Mouse (Mus musculus) embryonic facial prominence, embryonic 11.5 days (tissue): ENCODE data around the gene Nhsl1. TPM values are rescaled to one million over a fixed set of nuclear protein-coding genes. Genes with fewer than 3 reads are reported as not detected.

ENCODE experiments used
- ATAC-seq: fragments of 200-750 bp; cut with Nextera tagmentation; replicated peaks from 2 replicates; pipeline ENCODE4 v1.8.0; 2017; ENCODE audit warnings: low read depth; ENCODE audit not compliant: insufficient number of reproducible peaks, low FRiP score, low TSS enrichment
- DNase-seq: peaks from one replicate; pipeline ENCODE4 v3.0.0-alpha.2; 2015; ENCODE audit warnings: low spot score
- H3K27ac ChIP-seq: fragments of 300-500 bp; sonication (generic); replicated peaks from 2 replicates; pipeline ENCODE4 v1.5.1; 2014; ENCODE audit warnings: mild to moderate bottlenecking, low read depth, low read length, control low read depth
- H3K27me3 ChIP-seq: fragments of 300-500 bp; sonication (generic); 2 replicates; pipeline ENCODE4 v1.6.1; 2014; ENCODE audit warnings: mild to moderate bottlenecking, low read length, moderate library complexity, mixed read lengths; ENCODE audit not compliant: control insufficient read depth, insufficient read depth
- H3K36me3 ChIP-seq: fragments of 300-500 bp; sonication (generic); replicated peaks from 2 replicates; pipeline ENCODE4 v1.6.1; 2014; ENCODE audit warnings: low read depth, mild to moderate bottlenecking, low read length, moderate library complexity, mixed read lengths; ENCODE audit not compliant: control insufficient read depth, insufficient read depth
- H3K4me1 ChIP-seq: fragments of 300-500 bp; sonication (generic); 2 replicates; pipeline ENCODE4 v1.6.1; 2014; ENCODE audit warnings: low read length, mixed read lengths; ENCODE audit not compliant: control insufficient read depth, insufficient read depth
- H3K4me2 ChIP-seq: fragments of 300-500 bp; sonication (generic); 2 replicates; pipeline ENCODE4 v1.6.1; 2014; ENCODE audit warnings: low read depth, mild to moderate bottlenecking, control low read depth, low read length, moderate library complexity
- H3K4me3 ChIP-seq: fragments of 300-500 bp; sonication (generic); 2 replicates; pipeline ENCODE4 v1.5.1; 2014; ENCODE audit warnings: low read depth, low read length, control low read depth
- H3K9ac ChIP-seq: fragments of 300-500 bp; sonication (generic); replicated peaks from 2 replicates; pipeline ENCODE4 v1.6.1; 2014; ENCODE audit warnings: mild to moderate bottlenecking, control low read depth, low read length
- H3K9me3 ChIP-seq: fragments of 300-500 bp; sonication (generic); replicated peaks from 2 replicates; pipeline ENCODE4 v1.6.1; 2016; ENCODE audit warnings: mild to moderate bottlenecking, low read length, inconsistent platforms, mixed read lengths; ENCODE audit not compliant: control insufficient read depth
- WGBS: fragments of 180-500 bp; shearing (Covaris S2); extraction: QIAGEN DNeasy Blood & Tissue Kit; methylation state at CpG from one replicate; pipeline ENCODE4 v1.1.7; 2014; 5-methylcytosine and 5-hydroxymethylcytosine counted together
- polyA plus RNA-seq: library from polyadenylated mRNA; unstranded; fragments of >200 nt; fragmentation: Nextera tagmentation; extraction: Ambion mirVana; gene quantifications from 2 replicates; pipeline ENCODE4 v1.2.1, GENCODE M21; 2014

Gene Nhsl1
- polyA plus RNA-seq, 1 experiment from 2014 or later = 12.5 TPM

DNA sequence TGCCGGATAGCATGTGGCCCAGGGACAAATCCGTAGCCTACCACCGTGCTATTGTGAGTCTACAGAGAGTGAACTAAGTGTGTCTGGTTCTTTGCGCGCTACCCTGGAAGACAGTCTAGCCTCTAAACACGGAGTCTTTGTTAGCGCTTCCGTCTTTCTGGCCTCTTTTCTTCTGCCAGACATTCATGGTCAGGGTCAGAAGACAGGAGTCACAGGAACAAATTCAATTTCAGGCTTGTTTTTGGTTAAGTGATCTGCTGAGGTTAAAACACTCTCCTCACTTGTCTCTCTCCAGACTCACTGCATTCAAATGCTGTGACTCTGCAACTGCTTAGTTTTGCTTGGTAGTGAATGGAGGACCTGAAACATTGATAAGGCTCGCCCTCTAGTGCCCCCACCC is 15.9 kb downstream of the Nhsl1 start:
- H3K27me3 ChIP-seq = no peaks in the 10 kb centered on the region
- 87% methylated on average over 9 of the region's 9 CpGs for WGBS
- no peak overlapping the region for H3K4me2 ChIP-seq
- no peaks in the 10 kb centered on the region for H3K36me3 ChIP-seq
- no peaks in the 10 kb centered on the region for H3K9me3 ChIP-seq
- H3K9ac ChIP-seq = no peak overlapping the region
- H3K4me1 ChIP-seq = no peaks in the 10 kb centered on the region
- ATAC-seq (no peak), DNase-seq (no peak)
- H3K4me3 ChIP-seq = no peak overlapping the region
- H3K27ac ChIP-seq = no peak overlapping the region

GRCm38 (mm10) chr10:18337725-18338124 is 18.9 kb downstream of the Nhsl1 start:
- Histone ChIP-seq H3K27me3 (no peaks in the 10 kb centered on the region), H3K4me3 (no peak overlapping the region), H3K9ac (no peak overlapping the region), H3K4me1 (no peaks in the 10 kb centered on the region), H3K36me3 (no peaks in the 10 kb centered on the region), H3K4me2 (no peak overlapping the region), H3K27ac (no peak overlapping the region), H3K9me3 (no peaks in the 10 kb centered on the region)
- 85% methylated on average over 5 of the region's 5 CpGs for WGBS
- DNase-seq (no peak), ATAC-seq (no peak)

- no peak overlapping the region for H3K27ac ChIP-seq
- H3K4me2 ChIP-seq = no peak overlapping the region
- H3K9ac ChIP-seq = no peak overlapping the region
- no peaks in the 10 kb centered on the region for H3K27me3 ChIP-seq
- H3K4me1 ChIP-seq = no peaks in the 10 kb centered on the region
- ATAC-seq (no peak), DNase-seq (no peak)
- no peak overlapping the region for H3K4me3 ChIP-seq
- no peaks in the 10 kb centered on the region for H3K9me3 ChIP-seq
- 92% methylated on average over 6 of the region's 6 CpGs for WGBS
- no peaks in the 10 kb centered on the region for H3K36me3 ChIP-seq
These were observed 20.6 kb downstream of the Nhsl1 start for GRCm38 (mm10) chr10:18339386-18339785.

DNA sequence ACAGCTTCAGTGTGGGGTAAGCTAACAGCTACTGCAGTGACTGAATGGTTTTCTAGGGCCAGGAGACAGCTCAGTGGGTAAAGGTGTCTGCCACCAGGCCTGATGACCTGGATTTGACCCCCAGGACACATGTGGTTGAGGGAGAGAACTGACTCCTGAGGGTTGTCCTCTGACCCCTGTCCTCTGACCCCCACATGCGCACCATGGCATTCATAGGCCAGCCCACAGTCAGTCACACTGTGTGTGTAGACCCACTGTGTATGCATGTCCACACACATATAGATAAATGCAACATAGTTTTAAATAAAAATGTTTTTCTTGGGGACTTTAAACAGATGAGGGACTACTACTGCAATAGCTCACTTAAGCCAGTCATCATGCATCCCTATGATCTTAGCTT is 22.1 kb downstream of the Nhsl1 start:
- Histone ChIP-seq H3K9ac (no peak overlapping the region), H3K36me3 (no peaks in the 10 kb centered on the region), H3K4me2 (no peak overlapping the region), H3K4me1 (no peaks in the 10 kb centered on the region), H3K27ac (no peak overlapping the region), H3K27me3 (no peaks in the 10 kb centered on the region), H3K4me3 (no peak overlapping the region), H3K9me3 (no peaks in the 10 kb centered on the region)
- WGBS = 69% methylated on average over 1 of the region's 1 CpGs
- DNase-seq (no peak), ATAC-seq (no peak)

- DNase-seq (peak; percentile 76), ATAC-seq (0 out of 2 replicates have a peak, but pooled peaks have one; percentile 58)
- Histone ChIP-seq H3K4me3 (no peak overlapping the region), H3K36me3 (no peaks in the 10 kb centered on the region), H3K9me3 (no peaks in the 10 kb centered on the region), H3K4me1 (no peaks in the 10 kb centered on the region), H3K27ac (no peak overlapping the region; the same call in 1 of the 2 replicates), H3K9ac (no peak overlapping the region), H3K27me3 (no peaks in the 10 kb centered on the region), H3K4me2 (no peak overlapping the region)
- WGBS = 30% methylated on average over 15 of the region's 15 CpGs
These were observed 22.8 kb downstream of the Nhsl1 start for GRCm38 (mm10) chr10:18341444-18342196.

GRCm38 (mm10) chr10:18347231-18347630 is 28.4 kb downstream of the Nhsl1 start:
- H3K9me3 ChIP-seq = no peaks in the 10 kb centered on the region
- no peaks in the 10 kb centered on the region for H3K36me3 ChIP-seq
- H3K4me2 ChIP-seq = no peak overlapping the region
- no peaks in the 10 kb centered on the region for H3K4me1 ChIP-seq
- no peak for DNase-seq
- H3K9ac ChIP-seq = no peak overlapping the region
- no peak overlapping the region for H3K4me3 ChIP-seq
- no peak for ATAC-seq
- WGBS = 88% methylated on average over 15 of the region's 15 CpGs
- no peaks in the 10 kb centered on the region for H3K27me3 ChIP-seq
- no peak overlapping the region for H3K27ac ChIP-seq

- Histone ChIP-seq H3K36me3 (no peaks in the 10 kb centered on the region), H3K9ac (no peak overlapping the region), H3K4me1 (no peaks in the 10 kb centered on the region), H3K4me3 (no peak overlapping the region), H3K4me2 (no peak overlapping the region), H3K27me3 (no peaks in the 10 kb centered on the region), H3K27ac (no peak overlapping the region), H3K9me3 (no peaks in the 10 kb centered on the region)
- 81% methylated on average over 4 of the region's 4 CpGs for WGBS
- DNase-seq (no peak), ATAC-seq (no peak)
These were observed 32.0 kb downstream of the Nhsl1 start for GRCm38 (mm10) chr10:18350781-18351180.

GRCm38 (mm10) chr10:18352937-18353336 is 34.2 kb downstream of the Nhsl1 start:
- 89% methylated on average over 5 of the region's 5 CpGs for WGBS
- Histone ChIP-seq H3K9me3 (no peaks in the 10 kb centered on the region), H3K9ac (no peak overlapping the region), H3K36me3 (no peaks in the 10 kb centered on the region), H3K27me3 (no peaks in the 10 kb centered on the region), H3K4me2 (no peak overlapping the region), H3K4me3 (no peak overlapping the region), H3K27ac (no peak overlapping the region), H3K4me1 (no peaks in the 10 kb centered on the region)
- DNase-seq (no peak), ATAC-seq (no peak)
